Mouse (Mus musculus): ENCODE measurements around the gene Mboat7. TPM values are rescaled to one million over a fixed set of nuclear protein-coding genes. Genes with fewer than 3 reads are reported as not detected.

The Mboat7 gene
- total and polyA plus RNA-seq, 2 experiments, result 15.9 to 58.3 TPM

DNA sequence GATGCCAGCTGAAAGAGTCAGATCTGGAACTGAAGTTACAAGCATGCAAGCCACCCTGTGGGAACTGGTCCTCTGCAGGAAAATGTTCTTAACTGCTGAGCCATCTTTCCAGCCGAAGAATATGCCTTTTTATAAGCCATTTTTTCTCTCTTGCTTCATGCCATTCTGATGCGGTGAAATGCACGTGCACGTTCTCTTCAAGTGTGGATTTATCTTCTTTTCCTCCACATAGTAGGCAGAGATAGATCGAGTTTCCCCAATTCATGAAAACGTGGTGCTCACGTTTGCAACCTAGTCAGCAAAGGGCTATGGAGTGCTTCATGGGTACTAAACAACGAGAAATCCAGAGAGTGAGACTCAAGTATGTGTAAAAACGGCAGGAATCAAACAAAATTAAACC, 49.5 kb downstream of the Mboat7 start:
- Histone ChIP-seq H3K4me1 (ENCODE audit: control insufficient read depth, insufficient read depth, low read length) (peaks cover 15% of the 10 kb centered on the region), H3K36me3 (ENCODE audit: control insufficient read depth, insufficient read depth, low read length) (no peaks in the 10 kb centered on the region), H3K9ac (ENCODE audit: low read depth, low read length) (no peak overlapping the region), H3K79me2 (ENCODE audit: control insufficient read depth, insufficient read depth, low read length) (peaks cover 24% of the 10 kb centered on the region), H3K27me3 (ENCODE audit: control insufficient read depth, insufficient read depth, low read length) (no peaks in the 10 kb centered on the region), H3K4me3 (ENCODE audit: insufficient read depth, low read depth, low read length) (no peak overlapping the region), H3K27ac (replicated peaks; ENCODE audit: insufficient read depth, low read depth, low read length) (no peak overlapping the region)
- WGBS, result 19% methylated on average over 9 of the region's 9 CpGs
- no peak for DNase-seq (ENCODE audit: extremely low read depth, low read depth, low spot score)
- TF ChIP-seq CTCF (IDR thresholded peaks at IDR 0.05; ENCODE audit: low read depth, low read length) (no peak), POLR2A (IDR thresholded peaks at IDR 0.05; ENCODE audit: extremely low read depth, insufficient read depth, low read length) (no peak)

GRCm38 (mm10) chr7:3643412-3643811, 49.9 kb downstream of the Mboat7 start:
- TF ChIP-seq POLR2A (IDR thresholded peaks at IDR 0.05; ENCODE audit: extremely low read depth, insufficient read depth, low read length) (no peak), CTCF (IDR thresholded peaks at IDR 0.05; ENCODE audit: low read depth, low read length) (no peak)
- no peak overlapping the region for H3K27ac ChIP-seq (replicated peaks; ENCODE audit: insufficient read depth, low read depth, low read length)
- no peaks in the 10 kb centered on the region for H3K36me3 ChIP-seq (ENCODE audit: control insufficient read depth, insufficient read depth, low read length)
- peaks cover 24% of the 10 kb centered on the region for H3K79me2 ChIP-seq (ENCODE audit: control insufficient read depth, insufficient read depth, low read length)
- H3K27me3 ChIP-seq (ENCODE audit: control insufficient read depth, insufficient read depth, low read length), result no peaks in the 10 kb centered on the region
- peaks cover 15% of the 10 kb centered on the region for H3K4me1 ChIP-seq (ENCODE audit: control insufficient read depth, insufficient read depth, low read length)
- 58% methylated on average over 5 of the region's 5 CpGs for WGBS
- H3K9ac ChIP-seq (ENCODE audit: low read depth, low read length), result no peak overlapping the region
- DNase-seq (ENCODE audit: extremely low read depth, low read depth, low spot score), result no peak
- no peak overlapping the region for H3K4me3 ChIP-seq (ENCODE audit: insufficient read depth, low read depth, low read length)

DNA sequence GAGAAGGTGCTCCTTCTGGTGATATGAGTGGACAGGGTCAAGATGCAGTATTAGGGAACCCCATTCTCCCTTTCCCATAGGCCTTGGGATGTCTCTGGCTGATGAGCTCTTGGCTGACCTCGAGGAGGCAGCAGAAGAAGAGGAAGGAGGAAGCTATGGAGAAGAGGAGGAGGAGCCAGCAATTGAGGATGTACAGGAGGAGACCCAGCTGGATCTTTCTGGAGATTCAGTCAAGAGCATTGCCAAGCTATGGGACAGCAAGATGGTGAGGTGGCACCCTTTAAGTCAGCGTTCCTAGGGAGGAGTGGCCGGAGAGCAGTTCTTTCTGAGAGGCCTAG, 62.9 kb downstream of the Mboat7 start:
- no peak for DNase-seq (ENCODE audit: extremely low read depth, low read depth, low spot score)
- 54% methylated on average over 3 of the region's 3 CpGs for WGBS
- H3K4me3 ChIP-seq (ENCODE audit: insufficient read depth, low read depth, low read length), result no peak overlapping the region; the same call in 1 of the 2 replicates
- TF ChIP-seq CTCF (IDR thresholded peaks at IDR 0.05; ENCODE audit: low read depth, low read length) (no peak), POLR2A (IDR thresholded peaks at IDR 0.05; ENCODE audit: extremely low read depth, insufficient read depth, low read length) (no peak)
- no peak overlapping the region for H3K9ac ChIP-seq (ENCODE audit: low read depth, low read length)
- H3K79me2 ChIP-seq (ENCODE audit: control insufficient read depth, insufficient read depth, low read length), result peaks cover 16% of the 10 kb centered on the region
- H3K27me3 ChIP-seq (ENCODE audit: control insufficient read depth, insufficient read depth, low read length), result no peaks in the 10 kb centered on the region
- no peak overlapping the region for H3K27ac ChIP-seq (replicated peaks; ENCODE audit: insufficient read depth, low read depth, low read length)
- H3K4me1 ChIP-seq (ENCODE audit: control insufficient read depth, insufficient read depth, low read length), result peaks cover 12% of the 10 kb centered on the region
- no peaks in the 10 kb centered on the region for H3K36me3 ChIP-seq (ENCODE audit: control insufficient read depth, insufficient read depth, low read length)

- H3K4me3 ChIP-seq (ENCODE audit: insufficient read depth, low read depth, low read length), result peak within 1 kb of the TSS; percentile 51
- under 1% methylated on average over 47 of the region's 47 CpGs for WGBS
- H3K4me1 ChIP-seq (ENCODE audit: control insufficient read depth, insufficient read depth, low read length), result peaks cover 12% of the 10 kb centered on the region
- DNase-seq (ENCODE audit: extremely low read depth, low read depth, low spot score), result peak; percentile 93
- no peak for TF ChIP-seq POLR2A (IDR thresholded peaks at IDR 0.05; ENCODE audit: extremely low read depth, insufficient read depth, low read length)
- TF ChIP-seq CTCF (IDR thresholded peaks at IDR 0.05; ENCODE audit: low read depth, low read length), result no peak
- H3K79me2 ChIP-seq (ENCODE audit: control insufficient read depth, insufficient read depth, low read length), result peaks cover 16% of the 10 kb centered on the region
- no peaks in the 10 kb centered on the region for H3K36me3 ChIP-seq (ENCODE audit: control insufficient read depth, insufficient read depth, low read length)
- no peaks in the 10 kb centered on the region for H3K27me3 ChIP-seq (ENCODE audit: control insufficient read depth, insufficient read depth, low read length)
- H3K9ac ChIP-seq (ENCODE audit: low read depth, low read length), result peak within 1 kb of the TSS; percentile 62
- peak within 1 kb of the TSS; percentile 59 for H3K27ac ChIP-seq (replicated peaks; ENCODE audit: insufficient read depth, low read depth, low read length)
Measured at GRCm38 (mm10) chr7:3629543-3630477, 63.5 kb downstream of the Mboat7 start, which contains the start of the genes Tfpt and Prpf31. Gene Tfpt (minus strand): TSS chr7:3629929. Gene Prpf31 (plus strand): TSS chr7:3629985.

GRCm38 (mm10) chr7:3629030-3629429, 64.3 kb downstream of the Mboat7 start:
- Histone ChIP-seq H3K27ac (replicated peaks; ENCODE audit: insufficient read depth, low read depth, low read length) (peak overlapping the region; percentile 11; the same call in 1 of the 2 replicates), H3K4me1 (ENCODE audit: control insufficient read depth, insufficient read depth, low read length) (peaks cover 12% of the 10 kb centered on the region), H3K4me3 (ENCODE audit: insufficient read depth, low read depth, low read length) (peak overlapping the region; percentile 51), H3K79me2 (ENCODE audit: control insufficient read depth, insufficient read depth, low read length) (peaks cover 16% of the 10 kb centered on the region), H3K9ac (ENCODE audit: low read depth, low read length) (peak overlapping the region; percentile 62), H3K27me3 (ENCODE audit: control insufficient read depth, insufficient read depth, low read length) (no peaks in the 10 kb centered on the region), H3K36me3 (ENCODE audit: control insufficient read depth, insufficient read depth, low read length) (no peaks in the 10 kb centered on the region)
- TF ChIP-seq POLR2A (IDR thresholded peaks at IDR 0.05; ENCODE audit: extremely low read depth, insufficient read depth, low read length) (no peak), CTCF (IDR thresholded peaks at IDR 0.05; ENCODE audit: low read depth, low read length) (no peak)
- 27% methylated on average over 4 of the region's 4 CpGs for WGBS
- no peak for DNase-seq (ENCODE audit: extremely low read depth, low read depth, low spot score)

Other genes with a start within 250 kb of the Mboat7 start
- not detected in 2 replicates for gene Tarm1, start 190.9 kb downstream of the Mboat7 start, total RNA-seq (2014; rRNA removed)
- not detected in 2 replicates for gene Tarm1, start 190.9 kb downstream of the Mboat7 start, polyA plus RNA-seq (2012; rRNA removed)
- not detected in 2 replicates for gene Oscar, start 77.4 kb downstream of the Mboat7 start, total RNA-seq (2014; rRNA removed)
- gene Oscar, start 77.4 kb downstream of the Mboat7 start, polyA plus RNA-seq (2012; rRNA removed), result 0.05 TPM in 1 of 2 replicates, not detected in the other
- 81.8 and 106 TPM in 2 replicates for gene Ndufa3, start 76.2 kb downstream of the Mboat7 start, total RNA-seq (2014; rRNA removed)
- 380 and 395 TPM in 2 replicates for gene Ndufa3, start 76.2 kb downstream of the Mboat7 start, polyA plus RNA-seq (2012; rRNA removed)
- 4.3 and 4.8 TPM in 2 replicates for gene Tfpt, start 63.6 kb downstream of the Mboat7 start, total RNA-seq (2014; rRNA removed)
- 5.2 and 5.7 TPM in 2 replicates for gene Tfpt, start 63.6 kb downstream of the Mboat7 start, polyA plus RNA-seq (2012; rRNA removed)
- 7.9 and 9.3 TPM in 2 replicates for gene Prpf31, start 63.5 kb downstream of the Mboat7 start, total RNA-seq (2014; rRNA removed)
- 9.5 and 13.0 TPM in 2 replicates for gene Prpf31, start 63.5 kb downstream of the Mboat7 start, polyA plus RNA-seq (2012; rRNA removed)
- 4.2 and 6.4 TPM in 2 replicates for gene Cnot3, start 48.3 kb downstream of the Mboat7 start, total RNA-seq (2014; rRNA removed)
- gene Cnot3, start 48.3 kb downstream of the Mboat7 start, polyA plus RNA-seq (2012; rRNA removed), result 22.3 and 29.3 TPM in 2 replicates
- 4.0 and 5.3 TPM in 2 replicates for gene Leng1, start 27.7 kb downstream of the Mboat7 start, total RNA-seq (2014; rRNA removed)
- gene Leng1, start 27.7 kb downstream of the Mboat7 start, polyA plus RNA-seq (2012; rRNA removed), result 3.1 and 3.6 TPM in 2 replicates
- 1.8 and 2.6 TPM in 2 replicates for gene Tmc4, start 16.0 kb downstream of the Mboat7 start, total RNA-seq (2014; rRNA removed)
- 3.9 and 8.2 TPM in 2 replicates for gene Tmc4, start 16.0 kb downstream of the Mboat7 start, polyA plus RNA-seq (2012; rRNA removed)
- gene Tsen34, start 660 bp downstream of the Mboat7 start, total RNA-seq (2014; rRNA removed), result 33.7 and 37.3 TPM in 2 replicates
- 52.7 and 53.6 TPM in 2 replicates for gene Tsen34, start 660 bp downstream of the Mboat7 start, polyA plus RNA-seq (2012; rRNA removed)
- 1,244 TPM in 2 replicates for gene Rps9, start 10.5 kb upstream of the Mboat7 start, total RNA-seq (2014; rRNA removed)
- 433 and 505 TPM in 2 replicates for gene Rps9, start 10.5 kb upstream of the Mboat7 start, polyA plus RNA-seq (2012; rRNA removed)
- 2.4 and 4.1 TPM in 2 replicates for gene Pirb, start 26.9 kb upstream of the Mboat7 start, total RNA-seq (2014; rRNA removed)
- gene Pirb, start 26.9 kb upstream of the Mboat7 start, polyA plus RNA-seq (2012; rRNA removed), result 1.6 and 5.1 TPM in 2 replicates
- 0.18 and 0.27 TPM in 2 replicates for gene Gm15448, start 132.2 kb upstream of the Mboat7 start, total RNA-seq (2014; rRNA removed)
- gene Gm15448, start 132.2 kb upstream of the Mboat7 start, polyA plus RNA-seq (2012; rRNA removed), result 0.04 and 0.16 TPM in 2 replicates
- gene Pira2, start 151.5 kb upstream of the Mboat7 start, total RNA-seq (2014; rRNA removed), result 2.7 and 4.0 TPM in 2 replicates
- 0.50 and 1.3 TPM in 2 replicates for gene Pira2, start 151.5 kb upstream of the Mboat7 start, polyA plus RNA-seq (2012; rRNA removed)
- gene Gm14548, start 204.6 kb upstream of the Mboat7 start, total RNA-seq (2014; rRNA removed), result 0.09 and 0.13 TPM in 2 replicates
- 0.07 TPM in 1 of 2 replicates, not detected in the other for gene Gm14548, start 204.6 kb upstream of the Mboat7 start, polyA plus RNA-seq (2012; rRNA removed)
- gene Lilra6, start 222.0 kb upstream of the Mboat7 start, total RNA-seq (2014; rRNA removed), result 0.09 TPM in 1 of 2 replicates, not detected in the other
- gene Lilra6, start 222.0 kb upstream of the Mboat7 start, polyA plus RNA-seq (2012; rRNA removed), result 0.20 TPM in 1 of 2 replicates, not detected in the other